Mouse (Mus musculus) naive thymus-derived CD4-positive, alpha-beta T cell, adult 2 months (primary cell): ENCODE data around the gene Ints2.

Experiments
- DNase-seq: peaks from one replicate; pipeline ENCODE4 v3.0.0-alpha.2; 2011; ENCODE audit warnings: low read depth

Gene Ints2

DNA sequence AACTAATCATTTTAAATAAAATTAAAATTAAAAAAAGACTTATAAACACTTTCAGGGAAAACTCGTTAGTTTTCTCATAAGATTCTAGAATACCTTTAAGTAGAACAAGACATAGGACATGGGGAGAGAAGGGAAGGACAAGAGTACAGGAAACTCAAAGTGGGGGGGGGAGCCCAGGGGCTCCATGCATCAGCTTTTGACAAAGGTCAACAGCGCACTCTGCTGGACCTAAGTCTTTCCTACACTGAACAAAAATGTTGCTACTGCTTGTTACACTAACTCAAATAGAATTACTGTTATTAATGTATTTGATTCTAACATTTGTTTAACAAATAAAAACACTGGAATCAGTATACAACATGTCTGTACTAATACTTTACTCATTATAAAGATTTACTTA is 83.2 kb downstream of the Ints2 start:
- peak; percentile 77 for DNase-seq

DNA sequence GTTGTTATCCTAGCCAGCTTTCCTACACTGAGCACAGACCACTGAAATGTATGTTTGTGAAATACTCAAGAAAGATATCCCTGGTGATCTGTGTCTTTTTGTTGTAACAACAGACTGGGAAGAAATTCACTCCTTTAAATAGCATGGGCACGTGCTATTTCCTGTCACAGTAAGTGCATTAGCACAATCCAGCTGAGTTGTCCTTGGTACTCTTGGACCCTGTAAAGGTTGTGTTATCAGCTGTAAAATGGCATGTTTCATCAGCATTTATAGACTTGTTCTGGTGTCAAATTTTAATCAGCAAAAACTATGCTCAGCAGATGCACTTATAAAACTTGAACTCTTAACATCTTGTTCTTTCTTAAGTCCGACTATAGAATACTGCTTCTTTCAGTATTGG is 86.6 kb downstream of the Ints2 start:
- no peak for DNase-seq
